ENCODE assay signal across 10 mouse cellular contexts in genomic region chr11:119038744-119039484, GRCm38 (mm10). TPM values are rescaled to one million over a fixed set of nuclear protein-coding genes. Genes with fewer than 3 reads are reported as not detected.
DNase-seq lines count a peak whose midpoint lies in the region; ATAC-seq lines count a peak whose summit lies in the region.
"Had no signal": no experiment of that assay in that cellular context is flagged by ENCODE, and none has a peak within 500 bp of the region (broad histone marks: within the 10 kb centered on the region; RNA-seq: fewer than 3 reads in every experiment).

No protein-coding gene starts in this region.

- peaks cover 82% of the 10 kb centered on the region for H3K27me3 ChIP-seq in lung, embryonic 15.5 days
- peaks cover 82% of the 10 kb centered on the region for H3K27me3 ChIP-seq in hindbrain, embryonic 13.5 days
- H3K27me3 ChIP-seq: Patski had no signal

- peaks cover 67% of the 10 kb centered on the region for H3K4me1 ChIP-seq in lung, embryonic 15.5 days
- peaks cover 80% of the 10 kb centered on the region for H3K4me1 ChIP-seq in hindbrain, embryonic 13.5 days (replicated peaks)

- no peak overlapping the region for H3K4me3 ChIP-seq in lung, embryonic 15.5 days
- peak overlapping the region; percentile 11; the same call in 1 of the 2 replicates for H3K4me3 ChIP-seq in hindbrain, embryonic 13.5 days

- H3K9ac ChIP-seq in lung, embryonic 15.5 days: no peak overlapping the region
- peak overlapping the region; percentile 89 for H3K9ac ChIP-seq in hindbrain, embryonic 13.5 days

- no peak for ATAC-seq in lung, embryonic 15.5 days (ENCODE audit: borderline replicate concordance, extremely low read depth, low FRiP score, low TSS enrichment)
- ATAC-seq in hindbrain, embryonic 13.5 days (ENCODE audit: low FRiP score): no peak
- ATAC-seq in frontal cortex, adult (ENCODE audit: low TSS enrichment): no peak
- ATAC-seq: Patski had no signal

- peaks cover 9% of the 10 kb centered on the region for H3K36me3 ChIP-seq in lung, embryonic 15.5 days
- H3K36me3 ChIP-seq in hindbrain, embryonic 13.5 days: peaks cover 7% of the 10 kb centered on the region

- H3K9me3 ChIP-seq in lung, embryonic 15.5 days: no peaks in the 10 kb centered on the region
- H3K9me3 ChIP-seq in hindbrain, embryonic 13.5 days: no peaks in the 10 kb centered on the region

- H3K27ac ChIP-seq in lung, embryonic 15.5 days: no peak overlapping the region
- no peak overlapping the region for H3K27ac ChIP-seq in hindbrain, embryonic 13.5 days

- DNase-seq in cerebellum, postnatal 25 days: peak; percentile 35 to 44
- DNase-seq in cerebellum, postnatal 36 days: no peak
- no peak for DNase-seq in lung, postnatal 10 days
- peak; percentile 21 for DNase-seq in naive thymus-derived CD4-positive, alpha-beta T cell, adult 2 months (ENCODE audit: low read depth)
- no peak for DNase-seq in ovary, postnatal 14 days (ENCODE audit: low spot score)

- H3K4me2 ChIP-seq in lung, embryonic 15.5 days: peak overlapping the region; percentile 87; the same call in 1 of the 2 replicates
- peak overlapping the region; percentile 80; the same call in 1 of the 2 replicates for H3K4me2 ChIP-seq in hindbrain, embryonic 13.5 days

- WGBS in lung, embryonic 15.5 days: 67% methylated on average over 22 of the region's 22 CpGs
- WGBS in hindbrain, embryonic 13.5 days: 30% methylated on average over 22 of the region's 22 CpGs

RNA-seq across cellular contexts. Expression of gene Cbx8, which starts 1.9 kb away (rescaled TPM):
- polyA plus RNA-seq in lung, embryonic 15.5 days (2015; fragmentation: Nextera tagmentation; extraction: Ambion mirVana): 9.4 and 11.3 TPM in 2 replicates
- 10.0 and 11.1 TPM in 2 replicates for polyA plus RNA-seq in hindbrain, embryonic 13.5 days (2015; fragmentation: Nextera tagmentation; extraction: Ambion mirVana)

RNA-seq across cellular contexts. Expression of gene Cbx2, which starts 16.2 kb away (rescaled TPM):
- polyA plus RNA-seq in lung, embryonic 15.5 days (2015; fragmentation: Nextera tagmentation; extraction: Ambion mirVana): 36.7 and 38.3 TPM in 2 replicates
- 20.3 and 24.2 TPM in 2 replicates for polyA plus RNA-seq in hindbrain, embryonic 13.5 days (2015; fragmentation: Nextera tagmentation; extraction: Ambion mirVana)

RNA-seq across cellular contexts. Expression of gene Cbx4, which starts 47.1 kb away (rescaled TPM):
- polyA plus RNA-seq in lung, embryonic 15.5 days (2015; fragmentation: Nextera tagmentation; extraction: Ambion mirVana): 13.3 and 14.1 TPM in 2 replicates
- 14.1 and 15.8 TPM in 2 replicates for polyA plus RNA-seq in hindbrain, embryonic 13.5 days (2015; fragmentation: Nextera tagmentation; extraction: Ambion mirVana)

RNA-seq across cellular contexts. Expression of gene Enpp7, which starts 50.9 kb away (rescaled TPM):
- not detected in 2 replicates for polyA plus RNA-seq in lung, embryonic 15.5 days (2015; fragmentation: Nextera tagmentation; extraction: Ambion mirVana)
- polyA plus RNA-seq in hindbrain, embryonic 13.5 days (2015; fragmentation: Nextera tagmentation; extraction: Ambion mirVana): not detected in 2 replicates
- polyA plus RNA-seq: C2C12, Patski had no signal

Comparison
In these comparisons a context has a peak if more than half of its experiments do, and no peak if none do; other contexts are left out.
1. DNase-seq: peak in cerebellum, postnatal 25 days (2 of 2) and naive thymus-derived CD4-positive, alpha-beta T cell, adult 2 months (single experiment); none in cerebellum, postnatal 36 days (0 of 2), lung, postnatal 10 days (single experiment) and ovary, postnatal 14 days (single experiment).